Mouse (Mus musculus) stomach, postnatal 0 days (tissue): Measurements from ENCODE around the gene Zhx3.

Source experiments
- CTCF ChIP-seq: IDR thresholded peaks from 2 replicates; pipeline ENCODE4 v1.5.1; 2016; ENCODE audit warnings: antibody characterized with exemption, low read depth, mild to moderate bottlenecking, moderate library complexity
- EP300 ChIP-seq: optimal IDR thresholded peaks from 2 replicates; pipeline ENCODE3; 2016; ENCODE audit warnings: antibody characterized with exemption

DNA sequence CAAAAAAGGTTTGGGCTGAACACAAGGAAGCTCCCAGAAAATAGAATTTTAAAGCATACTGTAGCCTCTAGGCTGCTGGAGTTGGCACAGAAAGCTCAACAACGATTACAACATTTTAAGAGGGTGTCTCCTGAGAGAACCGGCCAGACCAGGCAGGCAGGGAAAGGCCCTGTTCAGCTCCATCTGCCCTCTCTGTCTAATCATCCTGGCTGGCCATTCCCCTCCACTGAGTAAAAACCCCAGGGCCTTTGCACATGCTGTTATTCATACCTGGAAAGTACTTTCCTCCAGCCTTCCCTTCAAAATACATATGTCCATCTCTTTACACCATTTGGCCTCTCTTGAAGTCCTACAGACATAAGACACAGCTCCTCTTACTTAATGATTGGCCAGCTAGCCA, 143.4 kb downstream of the Zhx3 start:
- TF ChIP-seq EP300 (no peak), CTCF (no peak)
